In the genomic region with DNA sequence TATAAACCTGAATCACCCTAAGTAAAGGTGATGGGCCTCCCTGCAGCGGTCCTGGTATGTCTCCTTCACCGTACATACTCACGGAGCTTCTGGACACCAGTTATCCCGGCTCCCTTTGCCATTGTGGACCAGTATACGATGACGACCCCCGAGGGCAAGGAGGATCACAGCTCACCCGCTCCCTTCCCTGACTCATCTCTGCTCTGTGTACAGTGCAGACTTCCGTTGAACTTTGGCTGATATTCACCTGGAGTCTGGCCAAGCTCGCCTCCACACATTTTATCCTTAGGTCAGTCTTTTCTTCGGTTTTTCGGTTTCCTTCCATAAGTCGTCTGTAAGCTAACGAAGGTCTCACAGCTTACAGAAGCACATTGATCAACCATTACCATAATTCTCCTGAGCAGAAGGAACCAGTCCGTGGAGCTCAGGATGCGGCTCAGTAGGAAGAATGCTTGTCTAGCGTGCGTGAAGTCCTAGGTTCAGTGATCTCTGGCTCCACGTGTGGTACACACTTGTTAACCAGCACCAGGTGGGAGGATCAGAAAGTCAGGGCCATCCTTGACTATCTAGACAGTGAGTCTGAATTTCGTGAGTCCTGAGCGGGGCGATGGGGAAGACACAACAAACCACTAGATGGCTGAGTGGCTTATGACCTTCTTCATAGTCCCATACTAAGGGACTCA, we compare ENCODE assay signal across 13 mouse cellular contexts. TPM values are rescaled to one million over a fixed set of nuclear protein-coding genes. Genes with fewer than 3 reads are reported as not detected.
DNase-seq lines count a peak whose midpoint lies in the region; ATAC-seq lines count a peak whose summit lies in the region.
"Had no signal": no experiment of that assay in that cellular context is flagged by ENCODE, and none has a peak within 500 bp of the region (broad histone marks: within the 10 kb centered on the region; RNA-seq: fewer than 3 reads in every experiment).

No protein-coding gene starts in this region.

- H3K36me3 ChIP-seq in kidney, embryonic 14.5 days (ENCODE audit: control insufficient read depth, insufficient read depth, low read length), result no peaks in the 10 kb centered on the region
- no peaks in the 10 kb centered on the region for H3K36me3 ChIP-seq in forebrain, embryonic 13.5 days (ENCODE audit: poor library complexity, severe bottlenecking)
- no peaks in the 10 kb centered on the region for H3K36me3 ChIP-seq in neural tube, embryonic 15.5 days
- H3K36me3 ChIP-seq: embryonic facial prominence, embryonic 10.5 days; liver, embryonic 13.5 days; midbrain, embryonic 12.5 days; neural tube, embryonic 12.5 days had no signal

- no peaks in the 10 kb centered on the region for H3K4me1 ChIP-seq in kidney, embryonic 14.5 days (ENCODE audit: control insufficient read depth, insufficient read depth, low read length)
- no peaks in the 10 kb centered on the region for H3K4me1 ChIP-seq in forebrain, embryonic 13.5 days
- H3K4me1 ChIP-seq in neural tube, embryonic 15.5 days, result no peaks in the 10 kb centered on the region
- H3K4me1 ChIP-seq: embryonic facial prominence, embryonic 10.5 days; liver, embryonic 13.5 days; midbrain, embryonic 12.5 days; neural tube, embryonic 12.5 days had no signal

- no peaks in the 10 kb centered on the region for H3K9me3 ChIP-seq in kidney, embryonic 14.5 days (ENCODE audit: control insufficient read depth, low read length)
- no peaks in the 10 kb centered on the region for H3K9me3 ChIP-seq in forebrain, embryonic 13.5 days (replicated peaks)
- no peaks in the 10 kb centered on the region for H3K9me3 ChIP-seq in neural tube, embryonic 15.5 days (replicated peaks)
- H3K9me3 ChIP-seq: embryonic facial prominence, embryonic 10.5 days; liver, embryonic 13.5 days; midbrain, embryonic 12.5 days; neural tube, embryonic 12.5 days had no signal

- peak; percentile 10 for DNase-seq in kidney, adult 11 months
- peak; percentile 5 for DNase-seq in 416B (ENCODE audit: low read depth)
- peak; percentile 48 for DNase-seq in adrenal gland, postnatal 14 days
- DNase-seq in kidney, postnatal 36 days, result peak; percentile 50 to 55
- no peak for DNase-seq in B cell, adult 2 months
- DNase-seq: cerebellum, adult 9-11 months; liver, embryonic 13.5 days had no signal

- H3K27ac ChIP-seq in kidney, embryonic 14.5 days (ENCODE audit: low read depth, low read length), result no peak overlapping the region
- no peak overlapping the region for H3K27ac ChIP-seq in forebrain, embryonic 13.5 days
- no peak overlapping the region for H3K27ac ChIP-seq in neural tube, embryonic 15.5 days (replicated peaks)
- H3K27ac ChIP-seq: embryonic facial prominence, embryonic 10.5 days; liver, embryonic 13.5 days; midbrain, embryonic 12.5 days; neural tube, embryonic 12.5 days had no signal

- ATAC-seq in kidney, embryonic 14.5 days (ENCODE audit: low FRiP score, low TSS enrichment), result no peak
- ATAC-seq in forebrain, embryonic 13.5 days, result no peak
- no peak for ATAC-seq in neural tube, embryonic 15.5 days (ENCODE audit: low FRiP score)

- H3K4me3 ChIP-seq in kidney, embryonic 14.5 days (ENCODE audit: low read length), result no peak overlapping the region
- H3K4me3 ChIP-seq in forebrain, embryonic 13.5 days, result no peak overlapping the region
- no peak overlapping the region for H3K4me3 ChIP-seq in neural tube, embryonic 15.5 days (replicated peaks)
- H3K4me3 ChIP-seq: embryonic facial prominence, embryonic 10.5 days; liver, embryonic 13.5 days; midbrain, embryonic 12.5 days; neural tube, embryonic 12.5 days had no signal

- WGBS in kidney, embryonic 14.5 days, result 84% methylated on average over 22 of the region's 22 CpGs
- 89% methylated on average over 22 of the region's 22 CpGs for WGBS in forebrain, embryonic 13.5 days
- WGBS in neural tube, embryonic 15.5 days, result 89% methylated on average over 22 of the region's 22 CpGs

- no peak overlapping the region for H3K9ac ChIP-seq in kidney, embryonic 14.5 days (ENCODE audit: low read depth, low read length)
- H3K9ac ChIP-seq in forebrain, embryonic 13.5 days, result no peak overlapping the region
- H3K9ac ChIP-seq in neural tube, embryonic 15.5 days (replicated peaks), result no peak overlapping the region
- H3K9ac ChIP-seq: liver, embryonic 13.5 days; midbrain, embryonic 12.5 days; neural tube, embryonic 12.5 days had no signal

- H3K27me3 ChIP-seq in kidney, embryonic 14.5 days (ENCODE audit: control insufficient read depth, insufficient read depth, low read length), result no peaks in the 10 kb centered on the region
- no peaks in the 10 kb centered on the region for H3K27me3 ChIP-seq in forebrain, embryonic 13.5 days
- H3K27me3 ChIP-seq in neural tube, embryonic 15.5 days (replicated peaks), result no peaks in the 10 kb centered on the region
- H3K27me3 ChIP-seq: liver, embryonic 13.5 days; midbrain, embryonic 12.5 days; neural tube, embryonic 12.5 days had no signal

- no peak overlapping the region for H3K4me2 ChIP-seq in kidney, embryonic 14.5 days (replicated peaks; ENCODE audit: low read depth, low read length)
- H3K4me2 ChIP-seq in forebrain, embryonic 13.5 days, result no peak overlapping the region
- no peak overlapping the region for H3K4me2 ChIP-seq in neural tube, embryonic 15.5 days
- H3K4me2 ChIP-seq: liver, embryonic 13.5 days; midbrain, embryonic 12.5 days; neural tube, embryonic 12.5 days had no signal

RNA-seq across cellular contexts. Expression of gene Klhl2, which starts 28.0 kb away (rescaled TPM):
- 10.8 and 15.5 TPM in 2 replicates for polyA plus RNA-seq in kidney, embryonic 14.5 days (2014; fragmentation: Nextera tagmentation; extraction: Ambion mirVana)
- 47.2 and 48.8 TPM in 2 replicates for total RNA-seq in adrenal gland, postnatal 14 days (2021)
- 12.5 and 13.9 TPM in 2 replicates for polyA plus RNA-seq in forebrain, embryonic 13.5 days (2015; fragmentation: Nextera tagmentation; extraction: Ambion mirVana)
- 30.3 and 37.4 TPM in 2 replicates for polyA plus RNA-seq in neural tube, embryonic 15.5 days (2015; fragmentation: Nextera tagmentation; extraction: Ambion mirVana)

Comparison
In these comparisons a context has a peak if more than half of its experiments do, and no peak if none do; other contexts are left out.
1. DNase-seq: peak in kidney, adult 11 months (single experiment), 416B (single experiment), adrenal gland, postnatal 14 days (single experiment) and kidney, postnatal 36 days (2 of 2); none in B cell, adult 2 months (0 of 2).